Mouse (Mus musculus): ENCODE measurements at regions not wholly inside any gene's neighbourhood (a gene's known extent, or its start where the extent isn't known, plus 50 kb on each side); places are given as distances from the start of the nearest gene placed in this dataset.

GRCm38 (mm10) chr14:68218471-68218870, 1075.6 kb downstream of the Synb start:
- Histone ChIP-seq H3K27ac (replicated peaks; ENCODE audit: low read depth, low read length) (no peak overlapping the region), H3K9me3 (ENCODE audit: control insufficient read depth, low read length) (no peaks in the 10 kb centered on the region), H3K4me1 (ENCODE audit: control insufficient read depth, insufficient read depth, low read length) (no peaks in the 10 kb centered on the region), H3K4me3 (replicated peaks; ENCODE audit: low read depth, low read length) (no peak overlapping the region), H3K27me3 (ENCODE audit: control insufficient read depth, insufficient read depth, low read length) (no peaks in the 10 kb centered on the region), H3K4me2 (ENCODE audit: low read length) (no peak overlapping the region), H3K36me3 (ENCODE audit: control insufficient read depth, insufficient read depth, low read length) (no peaks in the 10 kb centered on the region), H3K9ac (replicated peaks; ENCODE audit: low read length) (no peak overlapping the region)
- ATAC-seq (ENCODE audit: low FRiP score, low TSS enrichment) (no peak), DNase-seq (no peak)
- WGBS = 69% methylated on average over 4 of the region's 4 CpGs

- WGBS = 77% methylated on average over 6 of the region's 6 CpGs
- no peaks in the 10 kb centered on the region for H3K9me3 ChIP-seq (ENCODE audit: control insufficient read depth, low read length)
- no peak overlapping the region for H3K4me3 ChIP-seq (replicated peaks; ENCODE audit: low read depth, low read length)
- H3K4me2 ChIP-seq (ENCODE audit: low read length) = no peak overlapping the region
- H3K27me3 ChIP-seq (ENCODE audit: control insufficient read depth, insufficient read depth, low read length) = no peaks in the 10 kb centered on the region
- no peaks in the 10 kb centered on the region for H3K4me1 ChIP-seq (ENCODE audit: control insufficient read depth, insufficient read depth, low read length)
- H3K36me3 ChIP-seq (ENCODE audit: control insufficient read depth, insufficient read depth, low read length) = no peaks in the 10 kb centered on the region
- H3K27ac ChIP-seq (replicated peaks; ENCODE audit: low read depth, low read length) = no peak overlapping the region
- ATAC-seq (ENCODE audit: low FRiP score, low TSS enrichment) (no peak), DNase-seq (no peak)
- no peak overlapping the region for H3K9ac ChIP-seq (replicated peaks; ENCODE audit: low read length)
Measured at GRCm38 (mm10) chr14:68217986-68218385, 1076.1 kb downstream of the Synb start.

GRCm38 (mm10) chr14:68213879-68214278, 1080.2 kb downstream of the Synb start:
- no peak overlapping the region for H3K27ac ChIP-seq (replicated peaks; ENCODE audit: low read depth, low read length)
- H3K4me2 ChIP-seq (ENCODE audit: low read length) = no peak overlapping the region
- H3K4me1 ChIP-seq (ENCODE audit: control insufficient read depth, insufficient read depth, low read length) = no peaks in the 10 kb centered on the region; the same call in 1 of the 2 replicates
- no peaks in the 10 kb centered on the region for H3K36me3 ChIP-seq (ENCODE audit: control insufficient read depth, insufficient read depth, low read length)
- no peak for ATAC-seq (ENCODE audit: low FRiP score, low TSS enrichment)
- WGBS = 90% methylated on average over 5 of the region's 5 CpGs
- H3K9me3 ChIP-seq (ENCODE audit: control insufficient read depth, low read length) = no peaks in the 10 kb centered on the region
- H3K27me3 ChIP-seq (ENCODE audit: control insufficient read depth, insufficient read depth, low read length) = no peaks in the 10 kb centered on the region
- no peak overlapping the region for H3K4me3 ChIP-seq (replicated peaks; ENCODE audit: low read depth, low read length)
- H3K9ac ChIP-seq (replicated peaks; ENCODE audit: low read length) = no peak overlapping the region
- DNase-seq = no peak

GRCm38 (mm10) chr14:68198802-68199201, 1095.3 kb downstream of the Synb start:
- ATAC-seq (ENCODE audit: low FRiP score, low TSS enrichment) (no peak), DNase-seq (peak; percentile 69)
- Histone ChIP-seq H3K4me2 (ENCODE audit: low read length) (peak overlapping the region; percentile 38), H3K4me3 (replicated peaks; ENCODE audit: low read depth, low read length) (no peak overlapping the region), H3K9ac (replicated peaks; ENCODE audit: low read length) (no peak overlapping the region), H3K27me3 (ENCODE audit: control insufficient read depth, insufficient read depth, low read length) (no peaks in the 10 kb centered on the region), H3K36me3 (ENCODE audit: control insufficient read depth, insufficient read depth, low read length) (no peaks in the 10 kb centered on the region), H3K9me3 (ENCODE audit: control insufficient read depth, low read length) (no peaks in the 10 kb centered on the region), H3K4me1 (ENCODE audit: control insufficient read depth, insufficient read depth, low read length) (peaks cover 23% of the 10 kb centered on the region), H3K27ac (replicated peaks; ENCODE audit: low read depth, low read length) (no peak overlapping the region)
- 6% methylated on average over 8 of the region's 8 CpGs for WGBS

- DNase-seq (peak; percentile 70), ATAC-seq (ENCODE audit: low FRiP score, low TSS enrichment) (peak; percentile 66; the same call in 1 of the 2 replicates)
- Histone ChIP-seq H3K4me3 (replicated peaks; ENCODE audit: low read depth, low read length) (no peak overlapping the region), H3K4me2 (ENCODE audit: low read length) (peak overlapping the region; percentile 36), H3K36me3 (ENCODE audit: control insufficient read depth, insufficient read depth, low read length) (no peaks in the 10 kb centered on the region), H3K9ac (replicated peaks; ENCODE audit: low read length) (no peak overlapping the region), H3K4me1 (ENCODE audit: control insufficient read depth, insufficient read depth, low read length) (peaks cover 23% of the 10 kb centered on the region), H3K27me3 (ENCODE audit: control insufficient read depth, insufficient read depth, low read length) (no peaks in the 10 kb centered on the region), H3K27ac (replicated peaks; ENCODE audit: low read depth, low read length) (peak overlapping the region; percentile 67), H3K9me3 (ENCODE audit: control insufficient read depth, low read length) (no peaks in the 10 kb centered on the region)
- 14% methylated on average over 13 of the region's 13 CpGs for WGBS
Measured at GRCm38 (mm10) chr14:68197470-68197800, 1096.7 kb downstream of the Synb start.

GRCm38 (mm10) chr14:68196762-68197469, 1097.2 kb downstream of the Synb start:
- peaks cover 23% of the 10 kb centered on the region for H3K4me1 ChIP-seq (ENCODE audit: control insufficient read depth, insufficient read depth, low read length)
- H3K9me3 ChIP-seq (ENCODE audit: control insufficient read depth, low read length) = no peaks in the 10 kb centered on the region
- peak overlapping the region; percentile 67 for H3K27ac ChIP-seq (replicated peaks; ENCODE audit: low read depth, low read length)
- no peak overlapping the region for H3K9ac ChIP-seq (replicated peaks; ENCODE audit: low read length)
- H3K4me2 ChIP-seq (ENCODE audit: low read length) = peak overlapping the region; percentile 36
- peak; percentile 57 for DNase-seq
- no peaks in the 10 kb centered on the region for H3K36me3 ChIP-seq (ENCODE audit: control insufficient read depth, insufficient read depth, low read length)
- H3K27me3 ChIP-seq (ENCODE audit: control insufficient read depth, insufficient read depth, low read length) = no peaks in the 10 kb centered on the region
- WGBS = 26% methylated on average over 9 of the region's 9 CpGs
- ATAC-seq (ENCODE audit: low FRiP score, low TSS enrichment) = peak; percentile 48; the same call in 1 of the 2 replicates
- H3K4me3 ChIP-seq (replicated peaks; ENCODE audit: low read depth, low read length) = no peak overlapping the region

GRCm38 (mm10) chr14:68196201-68196600, 1097.9 kb downstream of the Synb start:
- Histone ChIP-seq H3K27ac (replicated peaks; ENCODE audit: low read depth, low read length) (no peak overlapping the region), H3K4me1 (ENCODE audit: control insufficient read depth, insufficient read depth, low read length) (peaks cover 23% of the 10 kb centered on the region), H3K9ac (replicated peaks; ENCODE audit: low read length) (no peak overlapping the region), H3K36me3 (ENCODE audit: control insufficient read depth, insufficient read depth, low read length) (no peaks in the 10 kb centered on the region), H3K27me3 (ENCODE audit: control insufficient read depth, insufficient read depth, low read length) (no peaks in the 10 kb centered on the region), H3K4me3 (replicated peaks; ENCODE audit: low read depth, low read length) (no peak overlapping the region), H3K4me2 (ENCODE audit: low read length) (no peak overlapping the region), H3K9me3 (ENCODE audit: control insufficient read depth, low read length) (no peaks in the 10 kb centered on the region)
- no peak for DNase-seq
- no peak for ATAC-seq (ENCODE audit: low FRiP score, low TSS enrichment)
- 67% methylated on average over 9 of the region's 9 CpGs for WGBS

GRCm38 (mm10) chr14:68189876-68190275, 1104.2 kb downstream of the Synb start:
- no peak overlapping the region for H3K27ac ChIP-seq (replicated peaks; ENCODE audit: low read depth, low read length)

GRCm38 (mm10) chr14:68188325-68188724, 1105.8 kb downstream of the Synb start:
- DNase-seq = no peak
- WGBS = 75% methylated on average over 5 of the region's 5 CpGs
- Histone ChIP-seq H3K4me1 (ENCODE audit: control insufficient read depth, insufficient read depth, low read length) (no peaks in the 10 kb centered on the region), H3K9ac (replicated peaks; ENCODE audit: low read length) (no peak overlapping the region), H3K4me3 (replicated peaks; ENCODE audit: low read depth, low read length) (no peak overlapping the region), H3K4me2 (ENCODE audit: low read length) (no peak overlapping the region), H3K36me3 (ENCODE audit: control insufficient read depth, insufficient read depth, low read length) (no peaks in the 10 kb centered on the region), H3K27ac (replicated peaks; ENCODE audit: low read depth, low read length) (no peak overlapping the region), H3K27me3 (ENCODE audit: control insufficient read depth, insufficient read depth, low read length) (no peaks in the 10 kb centered on the region), H3K9me3 (ENCODE audit: control insufficient read depth, low read length) (no peaks in the 10 kb centered on the region)
- ATAC-seq (ENCODE audit: low FRiP score, low TSS enrichment) = no peak

More at GRCm38 (mm10) chr14:68189876-68190275, 1104.2 kb downstream of the Synb start:
- Histone ChIP-seq H3K9ac (replicated peaks; ENCODE audit: low read length) (no peak overlapping the region), H3K36me3 (ENCODE audit: control insufficient read depth, insufficient read depth, low read length) (no peaks in the 10 kb centered on the region), H3K4me1 (ENCODE audit: control insufficient read depth, insufficient read depth, low read length) (no peaks in the 10 kb centered on the region), H3K4me2 (ENCODE audit: low read length) (no peak overlapping the region), H3K9me3 (ENCODE audit: control insufficient read depth, low read length) (no peaks in the 10 kb centered on the region), H3K27me3 (ENCODE audit: control insufficient read depth, insufficient read depth, low read length) (no peaks in the 10 kb centered on the region), H3K4me3 (replicated peaks; ENCODE audit: low read depth, low read length) (no peak overlapping the region)
- 16% methylated on average over 4 of the region's 4 CpGs for WGBS
- no peak for ATAC-seq (ENCODE audit: low FRiP score, low TSS enrichment)
- DNase-seq = no peak
